Mouse (Mus musculus): ENCODE results near the gene Pole3. TPM values are rescaled to one million over a fixed set of nuclear protein-coding genes. Genes with fewer than 3 reads are reported as not detected.

The Pole3 gene
- total RNA-seq (2021): 10 to 100 TPM; 23.4 to 23.9 TPM
- long read RNA-seq, experiment 1, transcript Pole3-201 (4 exons, 1,805 nt): major isoform, 20 of 25 reads
- long read RNA-seq, experiment 1, partial matches to known transcripts: 1 of 25 reads
- long read RNA-seq, experiment 1, other reads (novel, unspliced or antisense): 4 of 25 reads
- long read RNA-seq, experiment 2, transcript Pole3-201 (4 exons, 1,805 nt): major isoform, 12 of 18 reads
- long read RNA-seq, experiment 2, partial matches to known transcripts: 2 of 18 reads
- long read RNA-seq, experiment 2, other reads (novel, unspliced or antisense): 4 of 18 reads

DNA sequence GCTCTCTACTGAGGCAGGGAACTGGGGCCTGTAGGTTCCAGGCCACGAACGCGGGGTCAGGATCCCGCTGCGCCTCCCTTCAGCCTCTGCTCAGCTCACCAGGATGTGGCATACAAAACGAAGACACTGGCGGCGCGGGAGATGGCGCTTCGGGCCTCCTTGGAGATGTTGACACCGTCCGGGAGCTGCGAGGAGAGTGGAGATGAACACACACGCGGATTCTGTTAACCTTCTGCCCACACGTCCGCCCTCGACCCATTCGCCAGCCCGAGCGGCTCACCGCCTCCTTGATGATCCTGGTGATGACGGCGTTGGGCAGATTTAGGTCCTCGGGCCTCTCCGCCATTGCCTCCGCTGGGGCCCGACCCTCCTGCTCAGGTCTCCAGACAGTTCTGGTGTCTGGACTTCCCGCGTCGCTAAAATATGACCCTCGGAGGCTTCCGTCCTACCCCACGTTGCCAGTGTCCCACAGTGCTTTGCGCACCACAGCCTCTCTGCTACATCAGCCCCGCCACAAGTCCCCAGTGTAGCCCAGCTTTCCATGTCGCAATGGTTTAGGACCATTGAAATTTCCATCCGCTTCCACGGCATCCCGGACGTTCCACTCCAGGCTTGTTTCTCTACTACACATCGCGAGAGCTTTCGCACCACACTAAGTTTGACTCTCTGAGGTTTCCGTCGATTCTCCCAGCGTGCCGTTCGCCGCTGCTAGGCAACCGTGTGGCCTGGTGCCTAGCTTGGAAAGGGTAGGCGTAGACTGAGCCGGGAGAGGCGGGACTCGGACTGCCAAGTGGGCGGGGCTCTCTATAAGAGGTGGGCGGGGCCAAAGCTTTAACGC is at the start of gene Pole3, which contains the start of gene 4933430I17Rik:
Gene Pole3 (minus strand): TSS at position 418 of the 838 bp plus-strand sequence.
Gene 4933430I17Rik (plus strand): TSS at position 719 of the 838 bp plus-strand sequence.
- DNase-seq (ENCODE audit: low spot score in 2 of 2): peak; percentile 94

DNA sequence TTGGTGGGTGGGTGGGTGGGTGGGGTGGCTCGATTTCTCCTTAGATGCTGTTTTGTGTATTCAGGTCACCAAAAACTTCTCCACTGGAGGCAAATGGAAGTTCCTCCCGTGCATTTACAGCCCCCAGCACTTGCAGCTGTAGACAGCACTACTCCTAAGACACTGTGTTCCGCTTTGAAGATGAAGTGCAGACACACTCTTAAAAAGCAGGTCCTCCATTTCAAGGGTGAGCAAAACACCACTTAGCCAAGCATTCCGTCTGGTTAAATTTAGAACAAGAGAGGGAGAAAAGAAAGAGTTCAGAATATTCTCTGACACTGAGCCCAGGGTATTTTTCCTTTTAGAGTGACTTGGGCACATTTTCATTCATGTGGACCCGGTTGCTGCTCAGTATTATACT is 45.2 kb upstream of the Pole3 start:
- DNase-seq (ENCODE audit: low spot score in 2 of 2): no peak

DNA sequence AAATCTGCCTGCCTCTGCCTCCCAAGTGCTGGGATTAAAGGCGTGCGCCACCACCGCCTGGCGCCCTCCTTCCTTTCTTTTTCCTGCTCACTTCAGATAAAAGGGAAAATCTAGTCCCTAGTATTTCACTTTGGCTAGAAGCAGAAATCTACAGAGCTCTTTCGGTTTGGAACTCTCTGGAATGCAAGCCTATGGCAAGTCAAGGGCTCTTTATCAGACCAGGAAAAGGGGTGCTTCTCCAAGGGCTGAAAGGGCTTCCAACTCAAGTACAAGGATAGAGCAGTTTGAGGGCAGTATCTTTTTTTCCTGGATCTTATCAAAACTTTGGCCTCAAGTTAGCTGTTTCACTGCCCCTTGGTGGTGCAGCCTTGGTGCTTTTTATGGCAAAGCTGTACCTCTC is 44.7 kb upstream of the Pole3 start:
- no peak for DNase-seq (ENCODE audit: low spot score in 2 of 2)

DNA sequence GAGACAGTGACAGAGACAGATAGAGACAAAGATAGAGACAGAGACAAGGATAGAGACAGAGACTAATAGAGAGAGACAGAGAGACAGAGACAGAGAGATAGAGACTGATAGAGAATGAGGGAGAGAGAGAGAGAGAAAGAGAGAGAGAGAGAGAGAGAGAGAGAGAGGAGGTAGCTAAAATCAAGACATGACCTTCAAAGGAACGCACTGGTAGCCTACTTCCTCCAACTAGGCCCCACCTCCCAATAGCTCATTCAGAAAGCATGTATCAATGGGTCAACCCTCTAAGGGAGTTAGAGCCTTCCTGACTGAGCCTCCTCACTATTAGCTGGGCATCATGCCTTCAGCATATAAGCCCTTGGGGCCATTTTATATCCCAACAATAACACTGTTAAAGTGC is 43.5 kb upstream of the Pole3 start:
- DNase-seq (ENCODE audit: low spot score in 2 of 2): no peak

DNA sequence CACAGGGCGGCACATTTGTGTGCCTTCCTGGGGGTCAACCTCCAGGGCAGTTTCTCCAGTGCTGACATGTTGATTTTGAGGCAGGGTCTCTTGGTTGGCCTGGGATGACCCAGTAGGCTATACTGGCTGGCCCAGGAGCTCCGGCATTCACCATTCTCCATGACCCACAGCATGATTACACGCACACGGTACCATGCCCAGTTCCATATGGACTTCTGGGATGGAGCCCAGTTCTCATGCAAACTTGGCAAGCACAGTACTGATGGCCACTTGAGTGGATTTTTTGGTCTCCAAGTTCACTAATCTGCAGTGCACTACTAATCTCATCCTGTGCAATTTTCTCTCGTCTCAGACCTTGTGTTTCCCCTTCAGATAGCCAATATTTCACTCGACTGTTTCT is 42.8 kb upstream of the Pole3 start:
- no peak for DNase-seq (ENCODE audit: low spot score in 2 of 2)

DNA sequence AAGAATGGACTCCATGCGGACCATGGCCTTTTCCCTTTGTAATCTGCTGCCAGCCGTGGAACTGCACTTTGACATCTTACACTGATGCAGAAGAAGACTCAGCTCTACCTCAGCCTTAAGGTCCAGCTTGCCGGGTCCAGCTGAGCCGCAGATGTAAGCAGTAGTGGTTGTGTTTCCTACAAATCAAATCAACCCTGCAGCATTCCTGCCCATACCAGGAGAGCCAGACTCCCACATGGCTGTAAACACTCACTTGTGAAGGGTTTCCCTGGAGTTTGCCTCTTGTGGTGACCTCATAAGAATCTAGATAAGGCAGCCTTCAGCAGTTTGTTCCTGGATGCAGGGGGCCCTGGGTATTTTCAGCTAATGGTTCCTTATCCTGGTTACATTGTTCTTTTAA is 41.7 kb upstream of the Pole3 start:
- no peak for DNase-seq (ENCODE audit: low spot score in 2 of 2)

DNA sequence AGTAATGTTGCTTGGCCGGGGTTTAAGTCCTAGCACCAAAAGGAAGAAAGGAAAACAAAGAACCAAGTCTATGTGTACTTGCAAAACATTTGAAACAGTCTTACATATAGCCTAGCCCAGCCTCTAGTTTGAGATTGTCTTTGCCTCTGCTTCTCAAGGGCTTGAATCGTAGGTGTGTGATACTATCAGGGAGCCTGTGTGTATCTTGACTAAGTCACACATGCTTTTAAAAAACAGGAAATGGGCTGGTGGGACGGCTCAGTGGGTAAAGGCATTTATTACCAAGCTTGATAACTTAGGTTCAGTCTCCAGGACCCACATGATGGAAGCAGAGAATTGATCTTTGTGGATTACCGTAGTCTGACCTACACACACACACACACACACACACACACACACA is 37.1 kb upstream of the Pole3 start:
- no peak for DNase-seq (ENCODE audit: low spot score in 2 of 2)

DNA sequence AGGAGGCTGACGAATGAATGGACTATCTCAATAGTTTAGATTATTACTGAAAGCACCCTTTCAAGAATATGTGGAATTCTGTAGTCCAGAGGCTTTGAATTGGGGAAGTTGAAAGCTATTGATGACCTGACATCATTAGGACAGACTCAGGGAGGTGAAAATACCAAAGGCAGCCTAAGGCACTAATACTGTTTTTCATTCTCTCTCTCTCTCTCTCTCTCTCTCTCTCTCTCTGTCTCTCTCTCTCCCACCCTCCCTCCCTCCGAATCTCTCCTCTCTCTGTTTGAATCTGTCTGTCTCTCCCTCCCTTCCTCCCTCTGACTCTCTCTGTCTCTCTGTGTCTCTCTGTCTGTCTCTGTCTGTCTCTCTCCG is 36.7 kb upstream of the Pole3 start:
- no peak for DNase-seq (ENCODE audit: low spot score in 2 of 2)

DNA sequence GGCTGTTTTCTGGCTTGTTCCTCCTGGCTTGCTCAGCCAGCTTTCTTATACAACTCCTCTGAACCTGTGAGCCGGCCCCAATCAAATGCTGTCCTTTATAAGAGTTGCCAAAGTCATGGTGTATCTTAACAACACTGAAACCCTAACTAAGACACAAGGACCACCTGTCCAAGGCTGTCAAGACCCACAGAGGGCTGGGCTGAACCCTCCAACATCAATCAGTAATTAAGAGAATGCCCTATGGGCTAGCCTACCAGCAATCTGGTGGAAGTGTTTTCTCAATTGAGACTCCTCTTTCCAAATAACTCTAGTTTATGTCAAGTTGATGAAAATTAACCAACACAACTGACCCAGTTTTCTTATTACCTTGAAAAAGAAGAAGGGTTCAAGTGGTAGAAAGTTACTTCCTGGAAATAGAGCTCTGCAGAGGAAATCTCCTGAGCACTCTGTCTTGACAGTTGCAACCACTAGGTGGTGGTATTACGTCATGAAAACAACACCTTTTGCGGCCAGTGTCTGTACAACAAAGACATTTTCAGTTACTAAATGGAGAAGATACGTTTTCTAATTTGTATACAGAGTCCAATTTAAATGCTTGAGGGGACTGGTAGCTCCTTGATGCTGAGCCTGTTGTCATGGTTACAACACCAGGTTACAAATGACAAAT is 36.2 kb upstream of the Pole3 start:
- peak; percentile 75 to 82 for DNase-seq (ENCODE audit: low spot score in 2 of 2)

DNA sequence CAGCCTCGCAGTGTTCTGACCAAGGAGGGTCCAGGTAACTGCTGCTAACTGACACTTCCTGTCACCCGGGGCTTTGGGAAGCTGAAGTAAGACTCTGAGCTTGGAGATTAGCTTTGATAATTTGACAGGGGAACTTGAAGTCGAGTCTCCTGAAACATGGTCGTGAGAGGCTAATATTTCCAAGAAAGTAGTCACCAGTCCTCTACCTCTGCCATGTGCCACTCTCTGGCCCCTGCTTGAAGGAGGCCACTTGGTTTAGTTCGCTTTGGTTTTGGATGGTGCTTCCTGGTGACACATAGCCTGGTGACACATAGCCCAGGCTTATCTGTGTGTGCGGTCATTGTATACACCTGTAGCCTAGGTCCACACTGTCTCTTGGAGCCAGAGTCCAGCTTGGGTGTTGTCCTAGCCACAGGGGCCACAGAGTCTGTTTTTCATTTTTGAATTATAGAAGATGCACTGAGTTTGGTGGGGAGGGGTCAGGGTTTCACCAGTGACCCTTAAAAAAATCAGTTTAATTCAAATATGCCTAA is 35.0 kb upstream of the Pole3 start, which contains the start of gene Rgs3:
Gene Rgs3 (plus strand): TSS at position 51 of the 533 bp plus-strand sequence.
- DNase-seq (ENCODE audit: low spot score in 2 of 2): no peak

DNA sequence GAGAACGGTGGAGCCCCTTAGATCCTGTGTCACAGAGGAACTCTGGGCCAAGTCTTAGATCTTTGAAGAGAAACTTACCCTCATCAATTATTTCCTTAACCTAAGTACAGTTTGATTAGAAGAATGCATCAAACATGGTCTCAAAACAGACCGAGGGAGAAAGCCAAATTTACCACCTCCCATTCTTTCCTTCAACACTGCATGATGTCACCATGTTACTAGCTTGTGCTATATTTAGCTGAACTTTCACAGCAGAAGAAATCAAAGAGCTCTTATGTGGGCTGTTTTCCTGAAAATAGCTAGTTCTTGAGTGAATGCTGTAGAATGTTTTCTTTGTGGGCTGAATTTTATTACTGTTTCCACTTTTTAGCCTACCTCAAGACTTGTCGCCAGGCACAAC is 32.6 kb upstream of the Pole3 start:
- no peak for DNase-seq (ENCODE audit: low spot score in 2 of 2)

DNA sequence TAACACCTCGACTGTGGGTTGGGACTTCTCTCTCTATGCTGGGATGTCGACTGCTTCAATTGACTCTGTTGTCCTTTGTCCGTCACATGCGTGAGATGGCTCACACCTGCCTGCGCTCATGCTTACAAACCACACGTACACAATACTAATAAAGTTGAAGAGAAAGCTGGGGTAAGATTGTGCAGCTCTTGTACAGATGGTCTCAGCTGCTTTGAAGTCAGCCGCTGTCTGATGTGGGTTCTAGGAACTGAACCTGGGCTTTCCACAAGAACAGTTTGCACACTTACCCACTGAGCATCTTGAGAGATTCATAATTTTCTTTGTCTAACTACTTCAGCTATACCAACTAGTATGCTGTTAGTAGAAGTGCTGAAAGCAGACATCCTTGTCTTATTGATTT is 27.1 kb upstream of the Pole3 start:
- DNase-seq (ENCODE audit: low spot score in 2 of 2): no peak

DNA sequence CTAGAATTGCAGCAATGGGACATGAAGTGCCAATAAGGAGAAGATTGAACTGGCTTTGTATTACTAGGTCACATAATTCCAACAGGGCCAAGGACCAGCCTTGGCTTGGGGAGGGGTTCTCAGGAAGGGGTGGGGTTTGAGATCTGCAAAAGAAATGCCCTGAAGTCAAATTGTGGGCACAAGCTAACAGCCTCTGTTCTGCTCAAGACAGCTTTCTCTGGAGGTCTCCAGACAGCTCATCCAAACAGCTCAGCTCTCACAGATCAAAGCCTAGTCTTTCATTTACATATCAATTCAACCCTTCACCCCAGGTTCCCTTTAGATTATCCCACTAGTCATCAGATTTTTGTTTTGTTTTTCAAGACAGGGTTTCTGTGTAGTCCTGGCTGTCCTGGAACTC is 19.9 kb upstream of the Pole3 start:
- no peak for DNase-seq (ENCODE audit: low spot score in 2 of 2)

DNA sequence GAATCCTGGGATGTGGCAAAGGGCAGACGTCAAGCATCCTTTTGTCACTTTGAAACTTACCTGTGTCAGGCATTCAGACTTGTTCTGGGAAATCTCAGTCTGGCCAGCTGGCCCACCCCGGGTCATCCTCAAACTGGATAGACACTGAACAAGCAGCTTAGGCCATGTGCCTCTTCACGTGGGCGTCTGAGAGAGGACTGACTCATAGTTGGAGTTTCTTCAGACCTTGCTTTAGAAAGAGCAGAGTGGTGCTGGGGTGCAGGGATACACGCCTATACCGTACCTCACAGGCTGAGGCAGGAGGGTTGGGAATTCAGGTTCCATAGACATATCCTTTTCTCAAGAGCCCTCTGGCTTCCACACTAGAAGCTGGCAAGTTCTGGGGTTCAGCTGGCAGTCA is 18.9 kb upstream of the Pole3 start:
- DNase-seq (ENCODE audit: low spot score in 2 of 2): no peak

DNA sequence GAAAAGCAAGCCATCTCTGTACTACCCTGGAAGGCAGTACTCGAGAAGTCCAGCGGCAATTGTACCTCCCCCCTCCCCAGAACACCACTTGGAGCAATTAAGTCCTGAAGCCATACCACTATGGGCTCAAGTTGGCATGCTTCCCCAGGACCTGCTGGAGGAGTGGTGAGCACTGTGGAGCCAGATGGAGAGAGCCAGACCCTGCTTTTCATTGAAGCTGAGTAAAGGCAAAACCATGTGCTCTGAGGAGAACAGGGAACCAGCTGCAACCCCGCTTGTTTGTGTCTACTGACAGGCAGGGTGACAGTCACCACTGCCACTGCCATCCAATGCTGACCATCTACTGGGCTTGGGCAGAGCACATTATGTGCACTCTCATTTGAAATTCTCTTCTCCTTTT is 16.9 kb upstream of the Pole3 start:
- DNase-seq (ENCODE audit: low spot score in 2 of 2): no peak

DNA sequence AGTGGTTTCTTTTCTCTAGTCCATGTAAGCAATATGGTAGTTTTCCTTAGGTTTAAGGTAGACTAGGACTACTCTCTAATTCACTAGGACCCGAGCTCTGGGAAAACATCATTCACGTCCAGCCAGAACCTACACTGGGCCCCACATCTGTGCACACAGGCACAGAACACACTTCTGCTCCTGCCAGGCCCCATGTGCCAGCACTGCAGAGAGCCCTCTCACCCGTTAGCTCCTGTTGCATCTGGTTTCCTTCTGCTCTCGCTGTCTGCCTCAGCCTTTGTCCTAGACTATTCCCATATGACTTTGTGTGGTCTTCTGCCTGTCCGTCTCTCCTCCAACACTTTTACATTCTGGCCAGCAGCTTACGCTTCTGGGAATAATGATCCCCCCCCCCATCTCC is 8.9 kb upstream of the Pole3 start:
- no peak for DNase-seq (ENCODE audit: low spot score in 2 of 2)

DNA sequence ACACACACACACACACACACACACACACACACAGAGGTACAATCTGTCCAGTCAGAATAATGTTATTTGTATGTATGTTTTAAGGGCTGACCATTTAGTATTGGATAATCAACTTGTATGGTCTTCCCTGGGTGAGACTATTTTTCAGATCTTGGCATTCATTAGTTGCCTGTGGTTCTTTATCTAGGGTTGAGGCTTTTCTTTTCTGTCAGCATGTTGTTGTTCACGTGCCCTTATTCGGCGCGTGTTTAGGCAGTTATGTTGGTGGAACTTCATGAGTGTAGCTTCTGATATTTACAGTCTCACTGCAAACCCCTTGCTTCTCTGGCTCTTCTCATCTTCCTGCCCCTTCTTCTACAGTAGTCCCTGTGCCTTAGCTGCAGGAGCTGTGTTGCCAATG is 2.8 kb upstream of the Pole3 start:
- DNase-seq (ENCODE audit: low spot score in 2 of 2): no peak

DNA sequence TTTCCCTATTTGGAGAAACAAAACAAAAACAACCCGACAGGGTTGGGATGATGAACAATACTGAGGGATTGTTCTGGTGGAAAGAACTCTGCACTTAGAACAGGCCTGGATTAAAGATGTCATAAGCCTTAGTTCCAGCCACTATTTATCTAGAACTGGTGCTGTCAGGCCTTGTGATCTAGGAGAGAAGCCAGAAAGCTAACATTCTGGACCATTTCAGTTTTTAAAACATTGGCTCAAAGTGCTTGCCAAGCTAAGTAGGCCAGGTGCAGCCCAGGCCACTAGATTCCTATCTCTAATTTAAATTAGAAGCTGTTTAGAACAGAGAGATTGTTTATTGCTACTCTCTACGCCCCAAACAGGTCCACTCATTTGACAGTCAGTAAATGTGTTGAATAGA is 1.4 kb upstream of the Pole3 start:
- no peak for DNase-seq (ENCODE audit: low spot score in 2 of 2)

DNA sequence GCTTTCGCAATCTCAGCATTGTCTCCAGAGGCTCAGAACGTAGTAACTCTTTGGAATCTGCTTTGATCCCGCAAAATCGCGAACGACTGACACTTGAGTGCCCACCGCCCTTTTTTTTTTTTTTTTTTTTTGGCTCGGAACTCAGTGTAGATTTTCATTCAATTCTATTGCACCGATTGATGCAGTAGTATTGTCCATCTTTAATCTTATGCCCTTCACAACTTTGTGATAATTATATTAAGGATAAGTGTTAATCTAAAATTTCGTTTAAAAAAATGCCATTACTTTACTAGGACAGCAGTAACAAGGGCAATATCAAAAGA is 582 bp upstream of the Pole3 start:
- no peak for DNase-seq (ENCODE audit: low spot score in 2 of 2)

DNA sequence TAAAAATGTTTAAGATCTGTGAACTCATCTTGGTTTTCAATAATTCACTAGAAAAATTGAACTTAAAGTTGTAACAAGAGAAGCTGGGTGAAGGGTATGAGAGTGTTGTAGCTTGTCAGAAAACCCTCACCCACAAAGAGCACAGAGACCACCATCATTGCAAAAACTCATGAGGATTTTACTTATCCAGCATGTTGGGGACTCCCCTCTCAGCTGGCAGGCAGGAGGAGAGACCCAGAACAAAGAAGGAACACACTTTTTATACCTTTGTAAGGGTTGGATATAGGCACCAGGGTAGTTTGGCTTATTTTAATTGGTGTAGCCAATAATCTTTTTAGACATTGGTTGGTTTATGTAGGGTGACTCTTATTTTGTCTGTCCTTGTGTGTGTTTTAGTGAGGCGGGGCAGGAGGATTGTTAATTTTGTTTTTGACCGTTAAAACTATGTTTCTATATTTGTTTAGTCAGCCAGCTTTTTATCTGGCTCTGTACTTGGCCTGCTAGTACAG is 3.9 kb downstream of the Pole3 start:
- no peak for DNase-seq (ENCODE audit: low spot score in 2 of 2)

DNA sequence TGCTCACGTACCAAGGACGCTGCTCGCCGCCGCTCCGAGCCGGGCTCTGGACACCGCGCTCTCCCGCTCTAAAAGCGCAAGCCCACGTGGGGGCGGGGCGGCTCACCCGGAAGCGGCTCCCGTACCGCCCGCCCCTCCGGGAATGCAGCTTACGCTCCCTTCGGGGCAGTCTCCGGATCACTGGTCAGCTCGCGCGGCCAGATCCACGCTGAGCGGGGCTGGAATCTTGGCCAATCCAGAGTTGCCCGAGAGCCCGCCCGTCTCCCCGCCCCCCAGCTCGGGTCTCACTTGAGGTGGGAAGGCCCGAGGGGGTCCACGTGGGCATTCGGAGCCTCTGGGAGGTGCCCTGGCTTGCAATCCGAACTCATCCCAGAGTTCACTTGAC is 5.0 kb downstream of the Pole3 start, which contains the start of gene Alad:
Gene Alad (minus strand): TSS at position 70 of the 385 bp plus-strand sequence.
- DNase-seq (ENCODE audit: low spot score in 2 of 2): peak; percentile 80 to 89
